ENCODE assay signal across 8 mouse cellular contexts in the genomic region with DNA sequence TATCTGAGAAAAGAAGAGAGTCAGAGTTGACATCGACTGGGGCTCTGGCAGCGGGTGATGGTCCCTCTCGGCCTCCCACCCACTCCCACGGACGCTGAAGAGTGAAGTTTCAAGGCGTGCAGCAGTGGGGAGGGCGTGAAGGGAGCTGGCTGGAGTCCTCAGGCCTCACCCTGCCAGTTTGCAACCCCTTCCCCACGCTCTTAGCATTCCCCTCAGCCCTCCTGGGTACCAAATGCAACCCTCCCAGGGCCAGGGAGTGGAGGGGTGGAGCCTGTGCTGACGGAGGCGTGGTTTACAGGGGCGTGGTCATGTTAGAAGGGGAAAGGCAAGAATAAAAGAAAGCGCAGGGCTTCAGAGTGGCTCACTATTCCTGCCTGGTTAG.
DNase-seq lines count a peak whose midpoint lies in the region; ATAC-seq and TF ChIP-seq lines count a peak whose summit lies in the region.

No protein-coding gene starts in this region.

- peak overlapping the region; percentile 43 for H3K9ac ChIP-seq in heart, embryonic 16.5 days (ENCODE audit: low read length)
- peak overlapping the region; percentile 61 for H3K9ac ChIP-seq in lung, embryonic 16.5 days (ENCODE audit: low read length)

- H3K27ac ChIP-seq in bone marrow, adult 2 months (ENCODE audit: control insufficient read depth, insufficient read depth, low read depth, low read length, poor library complexity), result peak overlapping the region; percentile 79
- peak overlapping the region; percentile 82 for H3K27ac ChIP-seq in forebrain, embryonic 10.5 days
- peak overlapping the region; percentile 53 for H3K27ac ChIP-seq in heart, embryonic 16.5 days (ENCODE audit: low read length)
- peak overlapping the region; percentile 91 for H3K27ac ChIP-seq in lung, embryonic 16.5 days (ENCODE audit: low read length)
- no peak overlapping the region for H3K27ac ChIP-seq in thymus, adult 2 months (ENCODE audit: control insufficient read depth, insufficient read depth, low read length)

- peak; percentile 80 for ATAC-seq in CD4-positive, CD25-positive, alpha-beta regulatory T cell, adult 4 months
- peak; percentile 50; the same call in 1 of the 2 replicates for ATAC-seq in heart, embryonic 16.5 days (replicated peaks; ENCODE audit: extremely low read depth, insufficient read depth, low FRiP score)
- ATAC-seq in lung, embryonic 16.5 days (ENCODE audit: low read depth), result peak; percentile 56
- peak; percentile 66 for ATAC-seq in neutrophil, adult 5-6 weeks (ENCODE audit: extremely low read depth, insufficient number of reproducible peaks, low FRiP score, poor library complexity, severe bottlenecking)

- no peak for TF ChIP-seq CTCF in bone marrow, adult 2 months (IDR thresholded peaks at IDR 0.05; ENCODE audit: control insufficient read depth, insufficient read depth, low read length)
- TF ChIP-seq CTCF in thymus, adult 2 months (IDR thresholded peaks at IDR 0.05; ENCODE audit: borderline replicate concordance, control insufficient read depth, extremely low read depth, insufficient read depth, low read length, poor library complexity), result no peak

- WGBS in bone marrow, adult 2 months, result under 1% methylated on average over 12 of the region's 12 CpGs
- WGBS in forebrain, embryonic 10.5 days, result 0% methylated on average over 12 of the region's 12 CpGs
- under 1% methylated on average over 12 of the region's 12 CpGs for WGBS in heart, embryonic 16.5 days
- under 1% methylated on average over 12 of the region's 12 CpGs for WGBS in lung, embryonic 16.5 days
- under 1% methylated on average over 12 of the region's 12 CpGs for WGBS in thymus, adult 2 months

- peak; percentile 63 for DNase-seq in forebrain, embryonic 10.5 days (ENCODE audit: extremely low spot score, low spot score)
- DNase-seq in kidney, postnatal 14 days, result peak; percentile 80
- peak; percentile 81 for DNase-seq in thymus, adult 2 months

- no peaks in the 10 kb centered on the region for H3K9me3 ChIP-seq in forebrain, embryonic 10.5 days
- H3K9me3 ChIP-seq in heart, embryonic 16.5 days (replicated peaks; ENCODE audit: control insufficient read depth, low read length), result no peaks in the 10 kb centered on the region
- no peaks in the 10 kb centered on the region for H3K9me3 ChIP-seq in lung, embryonic 16.5 days (ENCODE audit: control insufficient read depth, low read length)

- TF ChIP-seq POLR2A in bone marrow, adult 2 months (IDR thresholded peaks at IDR 0.05; ENCODE audit: borderline replicate concordance, control insufficient read depth, low read depth, low read length), result peak; percentile 36; the same call in 1 of the 2 replicates
- no peak for TF ChIP-seq POLR2A in thymus, adult 2 months (IDR thresholded peaks at IDR 0.05; ENCODE audit: control insufficient read depth, extremely low read depth, insufficient read depth, low read length, poor library complexity)

- peak overlapping the region; percentile 79 for H3K4me3 ChIP-seq in bone marrow, adult 2 months (replicated peaks; ENCODE audit: control insufficient read depth, low read depth, low read length)
- peak overlapping the region; percentile 61 for H3K4me3 ChIP-seq in forebrain, embryonic 10.5 days
- H3K4me3 ChIP-seq in heart, embryonic 16.5 days (ENCODE audit: low read length), result peak overlapping the region; percentile 58
- H3K4me3 ChIP-seq in lung, embryonic 16.5 days (ENCODE audit: low read length), result peak overlapping the region; percentile 50
- peak overlapping the region; percentile 35 for H3K4me3 ChIP-seq in thymus, adult 2 months (ENCODE audit: control insufficient read depth, insufficient read depth, low read length)

- peaks cover 2% of the 10 kb centered on the region; the same call in 1 of the 2 replicates for H3K4me1 ChIP-seq in bone marrow, adult 2 months (ENCODE audit: control insufficient read depth, insufficient read depth, low read length)
- H3K4me1 ChIP-seq in forebrain, embryonic 10.5 days, result peaks cover 47% of the 10 kb centered on the region
- peaks cover 7% of the 10 kb centered on the region; the same call in 1 of the 2 replicates for H3K4me1 ChIP-seq in heart, embryonic 16.5 days (ENCODE audit: control insufficient read depth, insufficient read depth, low read length)
- H3K4me1 ChIP-seq in lung, embryonic 16.5 days (replicated peaks; ENCODE audit: control insufficient read depth, insufficient read depth, low read length), result peaks cover 34% of the 10 kb centered on the region
- H3K4me1 ChIP-seq in thymus, adult 2 months (replicated peaks; ENCODE audit: control insufficient read depth, insufficient read depth, low read length), result peaks cover 21% of the 10 kb centered on the region

- peak overlapping the region; percentile 80 for H3K4me2 ChIP-seq in heart, embryonic 16.5 days (ENCODE audit: low read depth, low read length)
- H3K4me2 ChIP-seq in lung, embryonic 16.5 days (ENCODE audit: low read depth, low read length), result peak overlapping the region; percentile 81

- peaks cover 60% of the 10 kb centered on the region for H3K27me3 ChIP-seq in forebrain, embryonic 10.5 days (ENCODE audit: poor library complexity, severe bottlenecking)
- H3K27me3 ChIP-seq in heart, embryonic 16.5 days (ENCODE audit: control insufficient read depth, insufficient read depth, low read length), result 0 out of 2 replicates have a peak, but pooled peaks cover 6% of the 10 kb centered on the region
- H3K27me3 ChIP-seq in lung, embryonic 16.5 days (ENCODE audit: control insufficient read depth, insufficient read depth, low read depth, low read length), result no peaks in the 10 kb centered on the region
- H3K27me3 ChIP-seq in thymus, adult 2 months (ENCODE audit: control insufficient read depth, insufficient read depth, low read length), result no peaks in the 10 kb centered on the region

- no peaks in the 10 kb centered on the region for H3K36me3 ChIP-seq in forebrain, embryonic 10.5 days (replicated peaks)
- H3K36me3 ChIP-seq in heart, embryonic 16.5 days (ENCODE audit: control insufficient read depth, insufficient read depth), result no peaks in the 10 kb centered on the region
- no peaks in the 10 kb centered on the region for H3K36me3 ChIP-seq in lung, embryonic 16.5 days (ENCODE audit: control insufficient read depth, insufficient read depth, low read length)
- no peaks in the 10 kb centered on the region for H3K36me3 ChIP-seq in thymus, adult 2 months (ENCODE audit: control insufficient read depth, insufficient read depth, low read length)
